Mouse (Mus musculus) MEL (cell line): Measurements from ENCODE around the gene Glis1. TPM values are rescaled to one million over a fixed set of nuclear protein-coding genes. Genes with fewer than 3 reads are reported as not detected.

ENCODE experiments used
- DNase-seq: peaks from one replicate; pipeline ENCODE4 v3.0.0; 2011; ENCODE audit warnings: low read depth, low spot score
- H3K27ac ChIP-seq: 2 replicates; pipeline ENCODE4 v1.5.1; 2012; ENCODE audit warnings: low read depth, mild to moderate bottlenecking, control low read depth, low read length, moderate library complexity; ENCODE audit not compliant: control insufficient read depth
- H3K27me3 ChIP-seq, 2 experiments: fragments of 150-350 bp in 1 of 2; sonication (generic) in 1 of 2; 2 replicates each; pipeline ENCODE4 v1.6.1; 2012; ENCODE audit warnings: low read length in 2 of 2, mild to moderate bottlenecking in 2 of 2, improper control_type of control experiment in 1 of 2, moderate library complexity in 1 of 2; ENCODE audit not compliant: insufficient read depth in 2 of 2, control insufficient read depth in 1 of 2
- H3K36me3 ChIP-seq, 2 experiments: 2 replicates each; pipeline ENCODE4 v1.6.1; 2012 to 2014; ENCODE audit warnings: low read length in 2 of 2, improper control_type of control experiment in 1 of 2, inconsistent platforms in 1 of 2, mild to moderate bottlenecking in 1 of 2; ENCODE audit not compliant: insufficient read depth in 2 of 2, control insufficient read depth in 1 of 2
- H3K4me1 ChIP-seq, 2 experiments: fragments of 150-350 bp in 1 of 2; sonication (generic) in 1 of 2; 2 replicates each; pipeline ENCODE4 v1.6.1; 2012; ENCODE audit warnings: low read length in 2 of 2, improper control_type of control experiment in 1 of 2, mild to moderate bottlenecking in 1 of 2; ENCODE audit not compliant: insufficient read depth in 2 of 2, control insufficient read depth in 1 of 2
- H3K4me3 ChIP-seq, 2 experiments: fragments of 150-350 bp in 1 of 2; sonication (generic) in 1 of 2; 2 replicates each; pipeline ENCODE4 v1.5.1; 2012; ENCODE audit warnings: low read depth in 2 of 2, low read length in 2 of 2, mild to moderate bottlenecking in 2 of 2, moderate library complexity in 2 of 2, control low read depth in 1 of 2, improper control_type of control experiment in 1 of 2; ENCODE audit not compliant: control insufficient read depth in 1 of 2, insufficient read depth in 1 of 2
- H3K79me2 ChIP-seq: 2 replicates; pipeline ENCODE4 v1.6.1; 2012; ENCODE audit warnings: mild to moderate bottlenecking, low read length, moderate library complexity; ENCODE audit not compliant: control insufficient read depth, poor library complexity, insufficient read depth
- H3K9ac ChIP-seq: 2 replicates; pipeline ENCODE4 v1.6.1; 2012; ENCODE audit warnings: low read depth, mild to moderate bottlenecking, control low read depth, low read length, moderate library complexity; ENCODE audit not compliant: control insufficient read depth, poor library complexity, severe bottlenecking
- H3K9me3 ChIP-seq: fragments of 150-350 bp; sonication (generic); replicated peaks from 2 replicates; pipeline ENCODE4 v1.6.1; 2012; ENCODE audit warnings: mild to moderate bottlenecking, low read length, improper control_type of control experiment, moderate library complexity; ENCODE audit not compliant: insufficient read depth
- BHLHE40 ChIP-seq: IDR thresholded peaks from 2 replicates; pipeline ENCODE4 v1.6.1; 2012; ENCODE audit warnings: low read depth, mild to moderate bottlenecking, inconsistent platforms, low read length, improper control_type of control experiment, borderline replicate concordance
- CHD1 ChIP-seq: IDR thresholded peaks from 2 replicates; pipeline ENCODE4 v1.6.1; 2012; ENCODE audit warnings: low read depth, mild to moderate bottlenecking, inconsistent platforms, low read length, improper control_type of control experiment
- CTCF ChIP-seq, 3 experiments: IDR thresholded peaks in 2 of 3; conservative IDR thresholded peaks in 1 of 3; 2 replicates each; pipeline ENCODE4 v1.5.1; 2011 to 2012; ENCODE audit warnings: low read length in 3 of 3, low read depth in 2 of 3, mild to moderate bottlenecking in 2 of 3, improper control_type of control experiment in 1 of 3, inconsistent platforms in 1 of 3, mixed read lengths in 1 of 3, moderate library complexity in 1 of 3; ENCODE audit not compliant: control insufficient read depth in 1 of 3, insufficient read depth in 1 of 3, poor library complexity in 1 of 3, severe bottlenecking in 1 of 3
- E2F4 ChIP-seq: IDR thresholded peaks from 2 replicates; pipeline ENCODE4 v1.6.1; 2011; ENCODE audit warnings: low read depth, low read length, improper control_type of control experiment, borderline replicate concordance
- ETS1 ChIP-seq: IDR thresholded peaks from 2 replicates; pipeline ENCODE4 v1.6.1; 2012; ENCODE audit warnings: low read depth, mild to moderate bottlenecking, inconsistent platforms, low read length, improper control_type of control experiment, moderate library complexity
- GABPA ChIP-seq: IDR thresholded peaks from 2 replicates; pipeline ENCODE4 v1.6.1; 2012; ENCODE audit warnings: low read depth, mild to moderate bottlenecking, inconsistent platforms, low read length, improper control_type of control experiment, moderate library complexity
- GATA1 ChIP-seq: IDR thresholded peaks from 2 replicates; pipeline ENCODE4 v1.6.1; 2011; ENCODE audit warnings: low read depth, low read length, improper control_type of control experiment
- KAT2A ChIP-seq: conservative IDR thresholded peaks from 2 replicates; pipeline ENCODE4 v1.6.1; 2012; ENCODE audit warnings: low read depth, low read length, improper control_type of control experiment, inconsistent platforms
- MAFK ChIP-seq: IDR thresholded peaks from 2 replicates; pipeline ENCODE4 v1.6.1; 2011; ENCODE audit warnings: low read depth, mild to moderate bottlenecking, low read length, improper control_type of control experiment, borderline replicate concordance
- MAZ ChIP-seq: IDR thresholded peaks from 2 replicates; pipeline ENCODE4 v1.6.1; 2012; ENCODE audit warnings: low read depth, mild to moderate bottlenecking, inconsistent platforms, low read length, improper control_type of control experiment
- MYB ChIP-seq: IDR thresholded peaks from 2 replicates; pipeline ENCODE4 v1.6.1; 2011; ENCODE audit warnings: mild to moderate bottlenecking, low read depth, low read length, improper control_type of control experiment
- MYC ChIP-seq: IDR thresholded peaks from 2 replicates; pipeline ENCODE4 v1.6.1; 2011; ENCODE audit warnings: low read depth, mild to moderate bottlenecking, low read length, improper control_type of control experiment, moderate library complexity
- POLR2AphosphoS5 ChIP-seq: IDR thresholded peaks from 2 replicates; pipeline ENCODE4 v1.6.1; 2012; ENCODE audit warnings: low read depth, borderline replicate concordance, mild to moderate bottlenecking, inconsistent platforms, low read length, moderate library complexity, mixed read lengths
- RAD21 ChIP-seq: IDR thresholded peaks from 2 replicates; pipeline ENCODE4 v1.6.1; 2011; ENCODE audit warnings: mild to moderate bottlenecking, low read depth, low read length, improper control_type of control experiment
- RCOR1 ChIP-seq: IDR thresholded peaks from 2 replicates; pipeline ENCODE4 v1.6.1; 2012; ENCODE audit warnings: low read depth, mild to moderate bottlenecking, inconsistent platforms, low read length, improper control_type of control experiment
- SIN3A ChIP-seq: IDR thresholded peaks from 2 replicates; pipeline ENCODE4 v1.6.1; 2012; ENCODE audit warnings: low read length, improper control_type of control experiment, inconsistent platforms
- SMC3 ChIP-seq: IDR thresholded peaks from 2 replicates; pipeline ENCODE4 v1.6.1; 2011; ENCODE audit warnings: low read depth, low read length, improper control_type of control experiment
- TBP ChIP-seq: IDR thresholded peaks from 2 replicates; pipeline ENCODE4 v1.8.0; 2011; ENCODE audit warnings: low read depth, low read length, improper control_type of control experiment
- TCF12 ChIP-seq: IDR thresholded peaks from 2 replicates; pipeline ENCODE4 v1.6.1; 2014; ENCODE audit warnings: low read depth, mild to moderate bottlenecking, inconsistent platforms, low read length, improper control_type of control experiment, moderate library complexity
- UBTF ChIP-seq: IDR thresholded peaks from 2 replicates; pipeline ENCODE4 v1.6.1; 2012; ENCODE audit warnings: low read depth, mild to moderate bottlenecking, inconsistent platforms, low read length, improper control_type of control experiment, moderate library complexity, borderline replicate concordance; ENCODE audit not compliant: insufficient read depth
- USF2 ChIP-seq, 2 experiments: IDR thresholded peaks; 2 replicates each; pipeline ENCODE4 v1.6.1; 2011 to 2012; ENCODE audit warnings: improper control_type of control experiment in 2 of 2, low read length in 2 of 2, borderline replicate concordance in 1 of 2, inconsistent platforms in 1 of 2, low read depth in 1 of 2, mild to moderate bottlenecking in 1 of 2; ENCODE audit not compliant: insufficient read depth in 1 of 2
- ZC3H11A ChIP-seq: IDR thresholded peaks from 2 replicates; pipeline ENCODE4 v1.6.1; 2012; ENCODE audit warnings: low read depth, mild to moderate bottlenecking, inconsistent platforms, low read length, improper control_type of control experiment
- ZKSCAN1 ChIP-seq: IDR thresholded peaks from 2 replicates; pipeline ENCODE4 v1.6.1; 2012; ENCODE audit warnings: low read depth, mild to moderate bottlenecking, inconsistent platforms, low read length, improper control_type of control experiment, moderate library complexity
- ZMIZ1 ChIP-seq: IDR thresholded peaks from 2 replicates; pipeline ENCODE4 v1.6.1; 2012; ENCODE audit warnings: low read depth, mild to moderate bottlenecking, inconsistent platforms, low read length, improper control_type of control experiment, moderate library complexity
- polyA plus RNA-seq, 2 experiments: library from polyadenylated mRNA; stranded (reverse) in 1 of 2; unstranded in 1 of 2; fragments of >175 nt in 1 of 2; fragments of >200 nt in 1 of 2; gene quantifications; 2 replicates each; pipeline versions ENCODE4 v1.2.1 to v1.2.4; 2012; ENCODE audit warnings: low replicate concordance in 2 of 2, low read depth in 1 of 2; ENCODE audit not compliant: insufficient read length in 2 of 2, insufficient read depth in 1 of 2, missing spikeins in 1 of 2
- total RNA-seq: library from RNA; depleted of rRNA; stranded (reverse); fragments of 300-350 nt; gene quantifications from 2 replicates; pipeline ENCODE4 v1.2.3, GENCODE M21; 2012

The Glis1 gene
- total and polyA plus RNA-seq, 3 experiments = 0.46 to 0.93 TPM; not detected in 1

DNA sequence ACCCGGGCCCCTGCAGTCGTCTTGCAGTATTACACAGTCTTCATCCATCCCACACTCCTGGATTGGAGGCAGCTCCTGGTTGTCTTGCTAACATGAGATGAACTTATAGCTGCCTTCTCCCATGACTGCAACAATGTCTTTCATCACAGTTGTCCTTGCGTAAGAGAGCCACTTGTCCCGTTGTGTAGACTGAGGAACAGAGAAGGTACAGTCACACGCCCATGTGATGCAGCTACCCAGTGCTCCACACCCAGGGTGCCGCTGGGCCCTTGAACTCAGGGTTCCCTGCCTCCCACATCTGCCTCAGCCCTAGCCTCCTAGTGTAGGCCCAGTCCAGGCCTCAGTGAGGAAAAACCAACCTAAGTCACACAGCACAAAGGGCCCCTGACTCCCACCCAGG lies 201.7 kb downstream of the Glis1 start:
- Histone ChIP-seq H3K9ac (no peak overlapping the region), H3K4me3 (no peak overlapping the region), H3K9me3 (no peaks in the 10 kb centered on the region), H3K27ac (no peak overlapping the region), H3K79me2 (no peaks in the 10 kb centered on the region), H3K36me3 (no peaks in the 10 kb centered on the region), H3K27me3 (no peaks in the 10 kb centered on the region), H3K4me1 (no peaks in the 10 kb centered on the region)
- DNase-seq = no peak
- TF ChIP-seq E2F4 (no peak), RCOR1 (no peak), ZKSCAN1 (no peak), USF2 (IDR thresholded peaks at IDR 0.05; ENCODE audit: borderline replicate concordance in 1 of 2, insufficient read depth in 1 of 2, low read depth in 1 of 2, low read length in 2 of 2) (no peak), MAZ (no peak), GATA1 (no peak), MYB (no peak), GABPA (no peak), POLR2AphosphoS5 (no peak), ETS1 (no peak), TCF12 (no peak), UBTF (no peak), ZMIZ1 (no peak), KAT2A (no peak), TBP (no peak), SIN3A (no peak), BHLHE40 (no peak), RAD21 (no peak), MYC (no peak), SMC3 (no peak)

GRCm38 (mm10) chr4:107637670-107638069 lies 203.3 kb downstream of the Glis1 start:
- DNase-seq = peak; percentile 70
- Histone ChIP-seq H3K4me1 (no peaks in the 10 kb centered on the region), H3K9ac (no peak overlapping the region), H3K27me3 (no peaks in the 10 kb centered on the region), H3K79me2 (no peaks in the 10 kb centered on the region), H3K9me3 (no peaks in the 10 kb centered on the region), H3K27ac (no peak overlapping the region), H3K36me3 (no peaks in the 10 kb centered on the region), H3K4me3 (no peak overlapping the region)
- TF ChIP-seq RAD21 = peak; percentile 68
- TF ChIP-seq SMC3 = peak; percentile 90
- no peak for TF ChIP-seq ETS1
- TF ChIP-seq ZMIZ1 = no peak
- peak; percentile 50; the same call in 1 of the 2 replicates for TF ChIP-seq ZC3H11A
- no peak for TF ChIP-seq USF2 (IDR thresholded peaks at IDR 0.05; ENCODE audit: borderline replicate concordance in 1 of 2, insufficient read depth in 1 of 2, low read depth in 1 of 2, low read length in 2 of 2)
- no peak for TF ChIP-seq CHD1
- TF ChIP-seq ZKSCAN1 = no peak
- TF ChIP-seq TBP = no peak
- TF ChIP-seq CTCF (IDR thresholded peaks at IDR 0.05 in 2 of 3, conservative IDR thresholded peaks at IDR 0.05 in 1 of 3; ENCODE audit: control insufficient read depth in 1 of 3, insufficient read depth in 1 of 3, low read depth in 2 of 3, low read length in 3 of 3, poor library complexity in 1 of 3, severe bottlenecking in 1 of 3) = peak; percentile 68 to 84 (median 77)
- TF ChIP-seq SIN3A = no peak
- no peak for TF ChIP-seq UBTF
- no peak for TF ChIP-seq TCF12
- no peak for TF ChIP-seq MAFK
